Mouse (Mus musculus) hindbrain, embryonic 14.5 days (tissue): ENCODE results near the gene Frat2. TPM values are rescaled to one million over a fixed set of nuclear protein-coding genes. Genes with fewer than 3 reads are reported as not detected.
"Not testable (repeated sequence)": the region's sequence is repeated elsewhere in the genome, so short reads cannot be mapped to it uniquely, and the experiment has no call there.

Source experiments
- ATAC-seq: fragments of 200-750 bp; cut with Nextera tagmentation; 2 replicates; pipeline ENCODE4 v1.8.0; 2017; ENCODE audit warnings: moderate number of reproducible peaks, mild to moderate bottlenecking, moderate TSS enrichment, moderate library complexity; ENCODE audit not compliant: low FRiP score
- DNase-seq: peaks from one replicate; pipeline ENCODE4 v3.0.0-alpha.2; 2015; ENCODE audit warnings: low spot score
- H3K27ac ChIP-seq: fragments of 300-500 bp; sonication (generic); 2 replicates; pipeline ENCODE4 v1.5.1; 2014; ENCODE audit warnings: mild to moderate bottlenecking, moderate library complexity
- H3K27me3 ChIP-seq: fragments of 300-500 bp; sonication (generic); 2 replicates; pipeline ENCODE4 v1.6.1; 2014; ENCODE audit warnings: mild to moderate bottlenecking, low read length, mixed read lengths; ENCODE audit not compliant: control insufficient read depth, insufficient read depth
- H3K36me3 ChIP-seq: fragments of 300-500 bp; sonication (generic); replicated peaks from 2 replicates; pipeline ENCODE4 v1.6.1; 2014; ENCODE audit not compliant: control insufficient read depth, insufficient read depth
- H3K4me1 ChIP-seq: fragments of 300-500 bp; sonication (generic); replicated peaks from 2 replicates; pipeline ENCODE4 v1.6.1; 2014; ENCODE audit warnings: antibody characterized with exemption, low read length, mixed read lengths; ENCODE audit not compliant: control insufficient read depth, insufficient read depth
- H3K4me2 ChIP-seq: fragments of 300-500 bp; sonication (generic); replicated peaks from 2 replicates; pipeline ENCODE4 v1.6.1; 2014; ENCODE audit warnings: mild to moderate bottlenecking, moderate library complexity
- H3K4me3 ChIP-seq: fragments of 300-500 bp; sonication (generic); replicated peaks from 2 replicates; pipeline ENCODE4 v1.5.1; 2014; ENCODE audit warnings: mild to moderate bottlenecking, low read length
- H3K9ac ChIP-seq: fragments of 300-500 bp; sonication (generic); 2 replicates; pipeline ENCODE4 v1.6.1; 2014
- H3K9me3 ChIP-seq: fragments of 300-500 bp; sonication (generic); 2 replicates; pipeline ENCODE4 v1.6.1; 2016; ENCODE audit warnings: low read length; ENCODE audit not compliant: control insufficient read depth
- WGBS: fragments of 180-500 bp; shearing (Covaris S2); extraction: QIAGEN DNeasy Blood & Tissue Kit; methylation state at CpG from one replicate; pipeline ENCODE4 v1.1.7; 2014; 5-methylcytosine and 5-hydroxymethylcytosine counted together
- polyA plus RNA-seq: library from polyadenylated mRNA; unstranded; fragments of >200 nt; fragmentation: Nextera tagmentation; extraction: Ambion mirVana; gene quantifications from 2 replicates; pipeline ENCODE4 v1.2.1, GENCODE M21; 2014

Frat2 gene
- polyA plus RNA-seq, 1 experiment from 2014 or later = 5.5 TPM

DNA sequence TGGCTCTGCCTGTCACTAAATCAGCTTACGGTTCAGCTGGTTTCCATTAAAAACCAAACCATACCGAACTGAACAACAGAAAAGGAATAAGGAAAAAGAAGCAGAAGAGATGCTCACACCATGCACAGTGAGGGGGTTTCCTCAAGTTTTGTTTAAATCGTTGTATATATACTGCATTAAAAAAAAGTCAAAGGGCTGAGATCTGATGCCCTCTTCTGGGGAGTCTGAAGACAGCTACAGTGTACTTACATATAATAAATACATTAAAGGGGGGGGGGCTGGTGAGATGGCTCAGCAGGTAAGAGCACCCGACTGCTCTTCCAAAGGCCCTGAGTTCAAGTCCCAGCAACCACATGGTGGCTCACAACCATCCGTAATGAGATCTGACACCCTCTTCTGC lies 22.0 kb upstream of the Frat2 start:
- 85% methylated on average over 5 of the region's 5 CpGs for WGBS
- ATAC-seq, H3K27ac ChIP-seq, H3K9ac ChIP-seq, H3K4me3 ChIP-seq, H3K4me2 ChIP-seq, H3K4me1 ChIP-seq, DNase-seq, H3K9me3 ChIP-seq, H3K27me3 ChIP-seq: not testable (repeated sequence)
- H3K36me3 ChIP-seq = peaks cover 88% of the 10 kb centered on the region

DNA sequence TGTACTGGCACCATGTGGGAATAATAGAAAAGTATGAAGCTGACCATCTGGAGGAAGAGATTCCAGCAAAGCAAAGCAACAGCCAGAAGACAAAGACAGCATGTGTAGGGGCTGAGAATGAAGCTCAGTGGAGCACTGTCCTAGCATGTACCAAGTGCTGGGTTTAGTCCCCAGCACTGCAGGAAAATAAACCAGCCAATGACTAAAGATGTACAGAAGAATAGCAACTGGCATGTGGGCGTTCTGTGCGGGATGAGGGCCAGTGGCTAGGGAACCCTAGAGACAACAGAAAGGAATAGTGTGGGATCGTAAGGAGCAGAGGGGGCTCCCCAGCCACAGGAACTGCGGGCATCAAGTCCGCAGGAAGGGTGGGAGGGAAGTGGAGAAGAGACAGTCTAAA lies 21.4 kb upstream of the Frat2 start:
- DNase-seq (no peak), ATAC-seq (no peak)
- H3K4me1 ChIP-seq = no peaks in the 10 kb centered on the region
- H3K9me3 ChIP-seq = no peaks in the 10 kb centered on the region
- H3K9ac ChIP-seq = no peak overlapping the region
- H3K36me3 ChIP-seq = peaks cover 86% of the 10 kb centered on the region
- no peak overlapping the region for H3K4me3 ChIP-seq
- H3K27me3 ChIP-seq = no peaks in the 10 kb centered on the region
- WGBS = 93% methylated on average over 5 of the region's 5 CpGs
- H3K4me2 ChIP-seq = no peak overlapping the region
- no peak overlapping the region for H3K27ac ChIP-seq

DNA sequence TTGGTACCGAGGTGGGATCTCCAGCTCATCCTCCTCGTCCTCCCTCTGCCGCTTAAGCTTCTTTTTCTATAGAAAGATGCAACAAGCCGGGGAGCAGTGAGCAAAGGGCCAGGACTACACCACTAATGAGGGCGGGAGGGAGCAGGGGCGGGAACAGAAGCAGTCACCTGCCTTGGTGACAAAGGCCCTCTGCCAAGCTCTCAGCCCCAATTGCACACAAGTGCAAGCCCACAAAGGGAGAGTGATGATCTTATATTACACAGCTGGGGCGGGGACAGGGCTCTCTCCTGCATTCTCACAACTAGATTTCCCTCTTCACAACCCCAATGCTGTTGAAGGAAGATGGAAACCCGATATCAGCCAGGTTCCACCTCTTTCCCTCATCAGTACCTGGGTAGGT lies 18.8 kb upstream of the Frat2 start:
- H3K4me2 ChIP-seq = no peak overlapping the region
- H3K9ac ChIP-seq = no peak overlapping the region
- no peaks in the 10 kb centered on the region for H3K27me3 ChIP-seq
- no peaks in the 10 kb centered on the region for H3K4me1 ChIP-seq
- H3K36me3 ChIP-seq = peaks cover 86% of the 10 kb centered on the region
- no peaks in the 10 kb centered on the region for H3K9me3 ChIP-seq
- no peak overlapping the region for H3K4me3 ChIP-seq
- no peak overlapping the region for H3K27ac ChIP-seq
- no peak for ATAC-seq
- WGBS = 93% methylated on average over 8 of the region's 8 CpGs
- DNase-seq = no peak

DNA sequence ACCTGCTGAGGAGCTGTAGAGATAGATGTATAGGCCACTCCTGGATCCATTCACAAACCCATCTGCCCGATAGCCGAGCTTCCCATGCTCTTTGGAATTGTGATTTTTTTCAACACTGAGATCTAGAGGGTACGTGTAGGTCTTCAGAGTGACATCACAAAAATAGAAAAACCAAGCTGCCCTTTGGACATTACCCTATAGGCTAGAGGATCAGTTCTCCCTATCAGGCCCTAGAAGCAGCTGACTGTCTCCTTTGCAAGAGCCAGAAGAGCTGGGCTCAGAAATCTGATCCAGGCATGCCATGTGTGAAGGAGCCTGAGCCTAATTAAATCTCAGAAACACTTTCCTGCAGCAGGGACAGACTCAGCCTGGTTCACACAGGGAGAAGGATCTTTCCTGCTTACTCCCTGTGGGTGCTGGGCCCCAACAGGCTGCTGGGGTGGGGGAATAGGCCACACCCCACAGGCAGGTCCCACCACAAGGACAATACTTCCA lies 9.9 kb upstream of the Frat2 start:
- no peaks in the 10 kb centered on the region for H3K9me3 ChIP-seq
- WGBS = 88% methylated on average over 3 of the region's 3 CpGs
- H3K4me3 ChIP-seq = no peak overlapping the region
- H3K36me3 ChIP-seq = peaks cover 16% of the 10 kb centered on the region
- no peak overlapping the region for H3K4me2 ChIP-seq
- no peak overlapping the region for H3K27ac ChIP-seq
- no peak for DNase-seq
- no peak for ATAC-seq
- H3K9ac ChIP-seq = no peak overlapping the region
- no peaks in the 10 kb centered on the region for H3K4me1 ChIP-seq
- no peaks in the 10 kb centered on the region for H3K27me3 ChIP-seq

DNA sequence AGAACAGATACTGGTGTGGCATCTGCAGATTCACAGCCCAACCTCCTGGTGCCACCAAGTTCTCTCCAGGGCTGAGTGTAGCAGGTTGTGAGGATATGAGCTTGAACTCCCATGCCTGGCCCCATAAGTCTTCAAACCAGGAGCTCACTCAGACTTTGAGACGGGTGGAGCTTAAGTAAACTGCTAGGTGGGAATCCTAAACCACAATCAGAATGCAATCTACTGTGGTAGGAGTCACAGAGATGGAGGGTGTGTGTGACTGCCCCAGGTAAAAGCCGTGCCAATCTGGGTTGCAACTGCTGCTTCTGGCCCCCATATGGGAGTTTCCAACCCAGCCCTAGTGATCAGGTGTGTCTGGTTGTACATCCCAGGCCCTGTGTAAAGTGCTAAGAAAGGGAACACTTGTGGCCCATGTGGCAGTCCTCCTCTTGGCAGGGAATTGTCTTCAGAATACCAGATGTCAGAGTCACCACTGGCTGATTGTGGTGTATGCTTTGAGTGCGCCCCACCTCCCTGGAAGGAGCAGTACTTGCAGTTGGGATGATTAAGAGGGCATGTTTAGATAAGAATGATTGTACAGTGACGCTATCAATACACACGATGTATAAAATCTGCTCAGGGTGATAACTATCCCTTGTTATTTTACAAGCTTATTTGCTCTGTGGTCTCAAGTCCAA lies 9.3 kb upstream of the Frat2 start:
- Histone ChIP-seq H3K36me3 (peaks cover 10% of the 10 kb centered on the region), H3K9me3 (no peaks in the 10 kb centered on the region), H3K9ac (no peak overlapping the region), H3K27ac (no peak overlapping the region), H3K27me3 (no peaks in the 10 kb centered on the region), H3K4me2 (no peak overlapping the region), H3K4me1 (no peaks in the 10 kb centered on the region), H3K4me3 (no peak overlapping the region)
- DNase-seq (no peak), ATAC-seq (no peak)
- 90% methylated on average over 5 of the region's 5 CpGs for WGBS

DNA sequence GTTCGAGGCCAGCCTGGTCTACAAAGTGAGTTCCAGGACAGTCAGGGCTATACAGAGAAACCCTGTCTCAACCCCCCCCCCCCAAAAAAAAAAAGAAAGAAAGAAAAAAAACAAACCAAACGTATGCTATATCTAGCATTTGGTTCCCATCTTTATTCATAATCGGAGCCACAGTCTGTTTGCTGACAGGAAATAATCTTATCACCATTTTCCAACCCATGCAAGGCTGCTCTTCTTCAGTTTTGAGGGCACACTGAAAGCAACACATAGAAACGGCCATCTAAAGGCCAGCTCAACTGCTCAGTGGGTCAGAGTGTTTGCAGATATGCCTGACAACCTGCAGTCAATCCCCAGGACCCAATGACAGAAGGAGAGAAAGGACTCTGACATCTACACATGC lies 4.5 kb upstream of the Frat2 start:
- ATAC-seq (no peak), DNase-seq (no peak)
- H3K27me3 ChIP-seq = no peaks in the 10 kb centered on the region
- no peaks in the 10 kb centered on the region for H3K9me3 ChIP-seq
- H3K4me1 ChIP-seq = peaks cover 20% of the 10 kb centered on the region
- no peak overlapping the region for H3K9ac ChIP-seq
- 91% methylated on average over 4 of the region's 4 CpGs for WGBS
- H3K4me3 ChIP-seq = no peak overlapping the region
- H3K27ac ChIP-seq = no peak overlapping the region
- H3K4me2 ChIP-seq = no peak overlapping the region
- no peaks in the 10 kb centered on the region for H3K36me3 ChIP-seq

DNA sequence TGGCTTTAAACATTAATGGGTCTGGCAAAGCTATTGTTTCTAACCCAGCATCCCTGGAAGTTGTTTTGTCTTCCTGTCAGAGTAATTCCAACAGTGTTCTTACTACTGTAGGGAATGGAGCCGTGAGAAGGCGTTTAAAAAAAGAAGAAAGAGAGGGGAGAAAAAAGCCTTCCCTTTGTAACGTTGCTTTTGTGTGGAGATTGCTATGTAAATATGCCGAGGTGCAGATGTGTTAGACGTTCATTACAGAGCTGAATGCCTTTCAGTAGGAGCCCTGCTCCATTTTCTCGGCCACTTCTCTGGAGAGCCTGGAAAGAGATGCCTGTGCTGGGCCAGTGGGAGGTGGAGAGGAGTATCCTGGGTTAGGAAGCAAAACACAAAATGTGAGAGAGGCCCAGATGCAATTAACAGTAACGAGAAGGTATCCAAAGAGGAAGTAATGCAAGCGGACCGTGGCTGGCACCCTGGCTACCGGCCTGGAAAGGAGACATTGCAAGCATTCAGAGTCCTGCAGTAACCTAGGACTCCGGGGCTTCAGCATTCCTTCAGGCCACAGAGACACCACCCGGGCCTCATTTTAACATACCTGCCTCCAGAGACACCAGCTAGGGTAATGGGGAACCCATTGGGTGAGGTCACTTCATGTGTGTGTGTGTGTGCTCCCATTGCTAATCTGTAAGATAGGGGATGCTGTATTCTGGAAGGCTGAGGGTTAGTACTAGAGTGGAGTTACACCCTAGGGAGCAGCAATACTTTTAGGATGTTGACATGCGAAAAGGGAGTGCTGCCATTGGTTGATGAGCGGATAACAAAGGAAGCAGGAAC lies 3.0 kb upstream of the Frat2 start:
- ATAC-seq (no peak), DNase-seq (peak; percentile 50)
- WGBS = 15% methylated on average over 14 of the region's 14 CpGs
- H3K4me3 ChIP-seq = peak overlapping the region; percentile 8
- peak overlapping the region; percentile 93 for H3K27ac ChIP-seq
- H3K4me1 ChIP-seq = peaks cover 27% of the 10 kb centered on the region
- peak overlapping the region; percentile 22 for H3K9ac ChIP-seq
- H3K9me3 ChIP-seq = no peaks in the 10 kb centered on the region
- peak overlapping the region; percentile 42 for H3K4me2 ChIP-seq
- H3K27me3 ChIP-seq = no peaks in the 10 kb centered on the region
- no peaks in the 10 kb centered on the region for H3K36me3 ChIP-seq

DNA sequence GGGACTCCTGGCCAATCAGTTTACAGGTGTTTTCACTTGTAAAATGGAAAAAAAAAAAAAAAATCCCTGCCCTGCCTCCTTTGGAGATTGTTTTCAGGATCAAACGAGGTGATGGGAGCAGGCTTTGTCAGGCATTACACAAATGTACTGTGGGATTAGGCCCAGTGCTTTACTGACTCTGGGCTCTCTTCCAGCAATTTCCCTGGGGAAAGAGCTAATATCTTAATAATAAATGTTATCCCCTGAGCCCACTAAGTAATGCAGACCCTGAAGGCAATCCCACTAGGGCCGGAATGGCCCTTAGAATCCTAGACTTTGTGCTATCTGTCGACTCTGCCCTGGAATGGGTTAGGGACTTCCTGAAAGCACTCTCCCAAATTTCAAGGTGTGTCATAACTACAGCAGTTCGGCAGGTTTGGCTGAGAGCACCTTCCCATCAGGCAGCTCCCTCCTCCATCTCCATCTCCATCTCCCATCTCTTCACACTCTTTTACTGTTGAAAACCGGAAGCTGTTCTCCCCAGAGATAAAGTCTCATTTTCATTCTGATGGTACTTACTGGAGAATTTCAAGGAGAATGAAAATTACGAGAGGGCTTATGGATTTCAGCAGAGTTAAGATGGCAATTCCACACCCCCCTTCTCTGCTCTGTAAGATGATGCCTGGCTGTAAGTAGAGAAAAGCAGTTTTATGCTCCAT lies 2.2 kb upstream of the Frat2 start:
- Histone ChIP-seq H3K4me3 (no peak overlapping the region), H3K4me1 (peaks cover 35% of the 10 kb centered on the region), H3K36me3 (no peaks in the 10 kb centered on the region), H3K9ac (peak overlapping the region; percentile 22), H3K4me2 (peak overlapping the region; percentile 42), H3K9me3 (no peaks in the 10 kb centered on the region), H3K27me3 (no peaks in the 10 kb centered on the region), H3K27ac (peak overlapping the region; percentile 93)
- DNase-seq = peak; percentile 46
- ATAC-seq = no peak
- WGBS = 11% methylated on average over 6 of the region's 6 CpGs

DNA sequence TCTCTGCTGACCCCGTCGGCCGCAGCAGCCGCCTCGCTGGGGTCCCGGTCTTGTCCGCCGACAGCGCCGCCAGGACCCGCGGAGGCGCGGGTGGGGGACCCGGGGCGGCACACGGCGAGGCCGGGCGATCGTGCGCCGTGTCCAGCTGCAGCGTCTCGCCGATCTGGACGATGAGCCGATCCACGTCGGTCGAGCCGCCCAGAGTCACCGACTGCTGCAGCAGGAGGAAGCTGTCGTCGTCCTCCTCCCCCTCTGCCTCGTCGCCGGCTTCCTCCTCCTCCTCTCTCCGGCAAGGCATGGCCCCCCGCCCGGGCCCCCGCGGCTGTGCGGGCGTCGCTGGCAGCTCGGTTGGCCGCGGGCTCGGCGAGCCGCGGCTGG lies 329 bp downstream of the Frat2 start:
- Histone ChIP-seq H3K4me3 (peak overlapping the region; percentile 84), H3K4me1 (peaks cover 36% of the 10 kb centered on the region), H3K9ac (peak overlapping the region; percentile 67), H3K4me2 (peak overlapping the region; percentile 69), H3K27ac (peak overlapping the region; percentile 91)
- H3K36me3 ChIP-seq, H3K9me3 ChIP-seq, H3K27me3 ChIP-seq: not testable (repeated sequence)
- ATAC-seq (peak; percentile 60; the same call in 1 of the 2 replicates), DNase-seq (peak; percentile 37)
- WGBS = 0% methylated on average over 47 of the region's 53 CpGs
